Mouse (Mus musculus): ENCODE measurements around the gene Acbd3.

Acbd3 gene

DNA sequence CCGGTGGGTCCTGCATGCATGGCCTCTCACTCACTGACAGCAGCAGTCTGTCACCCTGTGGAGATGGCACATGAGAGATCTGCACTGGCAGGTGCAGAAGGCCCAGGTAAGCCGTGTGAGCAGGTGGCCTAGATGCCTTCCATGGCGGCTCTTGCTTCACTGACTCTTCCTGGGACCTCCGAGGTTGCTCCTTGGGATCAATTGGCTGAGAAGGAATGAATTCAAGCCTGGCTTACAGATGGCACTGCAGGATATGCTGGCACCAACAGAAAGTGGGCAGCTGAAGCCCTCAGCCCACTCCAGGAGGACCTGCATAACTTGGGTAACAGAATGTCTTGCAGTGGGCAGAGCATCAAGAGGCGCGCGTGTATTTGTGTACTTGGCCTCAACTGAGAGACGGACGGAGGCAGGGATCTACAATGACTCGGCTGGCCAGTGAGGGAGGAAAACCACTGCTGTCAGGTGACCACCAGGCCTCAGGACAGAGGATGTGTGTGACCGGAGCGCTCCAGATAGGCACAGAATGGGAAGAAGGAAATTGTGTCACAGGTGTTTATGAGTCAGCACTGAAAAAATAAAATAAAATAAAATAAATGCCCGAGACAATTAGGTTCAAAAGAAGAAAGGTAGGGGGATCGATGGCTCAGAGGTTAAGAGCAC, 66.1 kb downstream of the Acbd3 start:
- no peak for DNase-seq

DNA sequence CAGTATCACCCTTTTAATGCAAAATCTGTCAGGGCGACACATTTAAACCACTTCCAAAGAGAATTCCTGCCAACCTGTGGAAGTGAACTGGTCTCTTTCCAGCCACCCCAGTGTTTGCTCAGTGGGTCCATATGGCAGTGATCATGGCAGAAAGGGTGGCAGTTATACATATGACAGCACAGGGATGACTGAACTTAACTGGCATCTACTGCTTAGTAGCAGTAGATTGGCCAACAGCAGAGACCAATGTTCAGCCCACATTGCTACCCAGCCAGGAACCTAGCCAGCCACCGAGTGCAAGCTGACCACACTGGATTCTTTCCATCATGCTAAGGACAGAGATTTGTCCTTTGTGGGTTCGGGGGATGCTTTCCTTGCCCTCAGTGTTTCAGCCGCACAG, 67.0 kb downstream of the Acbd3 start:
- no peak for DNase-seq

DNA sequence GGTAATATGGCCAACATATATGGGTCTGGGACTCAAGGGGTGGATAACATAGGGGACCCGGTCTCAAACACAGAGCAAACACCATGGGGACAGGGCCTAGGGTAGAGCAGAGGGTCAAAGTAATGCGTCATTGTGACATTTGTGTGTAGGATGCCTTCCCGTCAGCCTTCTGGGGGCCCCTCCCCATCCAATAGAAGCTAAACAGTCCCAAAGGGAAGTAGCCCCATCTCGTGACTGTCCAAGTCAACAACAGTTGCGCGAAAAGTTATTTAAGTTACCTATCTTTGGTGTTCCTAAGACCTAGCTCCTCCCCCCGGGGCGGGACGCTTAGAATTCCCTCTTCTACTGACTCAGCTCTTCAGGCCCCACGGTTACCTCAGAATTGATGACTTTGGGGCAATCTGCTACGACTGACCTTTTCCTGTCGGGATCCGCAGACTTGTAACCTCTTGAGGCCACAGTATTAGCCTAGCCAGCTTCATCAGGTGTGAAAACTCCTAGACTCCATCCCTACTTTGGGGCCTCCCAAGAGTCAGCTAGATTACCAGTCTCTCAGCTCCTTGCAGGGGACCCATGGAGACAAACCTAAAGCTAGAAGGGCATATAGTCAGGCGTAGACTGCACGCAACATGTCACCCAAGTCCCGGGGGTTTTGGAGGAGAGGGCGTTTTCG, 67.7 kb downstream of the Acbd3 start:
- peak; percentile 47 for DNase-seq

DNA sequence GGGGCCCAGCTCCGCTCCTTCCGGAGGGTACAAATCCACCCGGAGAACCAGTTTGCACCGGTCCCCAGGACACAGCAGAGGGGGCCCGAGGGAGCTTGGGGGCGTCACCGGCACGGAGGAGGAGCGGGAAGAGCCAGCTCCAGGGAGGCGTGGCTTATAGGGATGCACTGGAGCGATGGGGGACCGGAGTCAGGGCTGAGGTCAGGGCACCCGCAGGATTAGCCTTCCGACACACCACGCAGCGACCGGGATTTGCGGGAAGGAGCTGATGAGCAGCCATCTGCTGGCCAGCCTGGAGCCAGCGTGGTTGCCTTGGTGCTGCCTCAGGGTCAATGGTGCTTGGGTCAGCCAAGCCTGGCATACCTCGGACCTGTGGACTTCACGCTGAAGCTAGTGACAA, 68.3 kb downstream of the Acbd3 start:
- DNase-seq: peak; percentile 30

DNA sequence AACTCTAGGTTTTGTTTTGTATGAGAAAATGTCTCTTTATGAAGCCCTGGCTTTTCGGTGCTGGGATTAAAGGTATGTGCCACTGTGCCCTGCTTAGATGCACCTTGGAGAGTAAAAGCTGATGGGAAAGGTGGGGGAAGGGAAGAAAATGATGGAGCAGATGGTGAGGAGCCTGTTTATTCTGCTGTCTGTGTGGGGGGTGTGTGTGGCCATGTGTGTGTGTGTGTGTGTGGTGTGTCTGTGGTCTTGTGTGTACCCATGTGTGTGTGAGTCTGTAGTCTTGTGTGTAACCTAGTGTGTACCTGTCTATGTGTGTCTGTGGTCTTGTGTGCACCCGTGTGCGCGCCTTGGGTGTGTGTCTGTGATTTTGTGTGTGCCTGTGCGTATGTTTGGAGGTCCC, 72.8 kb downstream of the Acbd3 start:
- DNase-seq: no peak

DNA sequence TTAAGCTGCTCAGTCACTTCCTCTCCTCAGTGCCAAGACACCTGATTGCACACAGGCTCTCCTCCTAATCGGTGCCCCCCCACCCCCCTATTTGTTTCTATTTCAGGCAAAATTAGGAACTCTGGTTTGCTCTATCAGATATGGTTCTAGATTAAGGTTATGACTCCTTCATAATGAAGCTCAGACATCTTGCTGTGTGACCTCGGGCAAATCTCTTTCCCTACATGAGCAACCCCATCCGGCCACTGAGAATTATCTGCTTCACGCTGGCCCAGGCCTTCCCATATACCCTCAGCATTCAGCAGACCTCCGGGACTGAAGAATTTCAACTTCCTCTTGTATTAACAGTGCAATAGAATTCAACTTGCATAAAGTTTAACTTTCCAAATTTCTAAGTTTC, 73.4 kb downstream of the Acbd3 start:
- DNase-seq: no peak

DNA sequence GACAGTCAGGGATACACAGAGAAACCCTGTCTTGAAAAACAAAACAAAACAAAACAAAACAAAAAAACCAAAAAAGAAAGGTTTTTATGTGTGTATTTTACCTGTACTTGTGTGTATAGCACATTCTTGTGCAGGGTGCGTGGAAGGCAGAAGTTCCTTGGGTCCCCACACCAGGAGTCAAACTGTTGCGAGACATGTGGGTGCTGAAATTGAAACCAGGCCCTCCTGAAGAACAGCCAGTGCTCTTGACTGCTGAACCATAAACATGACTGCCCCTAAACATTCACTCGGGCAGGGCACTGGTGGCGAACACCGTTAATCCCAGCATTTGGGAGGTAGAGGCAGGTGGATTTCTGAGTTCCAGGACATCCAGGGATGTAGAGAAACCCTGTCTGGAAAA, 74.2 kb downstream of the Acbd3 start:
- DNase-seq: no peak

DNA sequence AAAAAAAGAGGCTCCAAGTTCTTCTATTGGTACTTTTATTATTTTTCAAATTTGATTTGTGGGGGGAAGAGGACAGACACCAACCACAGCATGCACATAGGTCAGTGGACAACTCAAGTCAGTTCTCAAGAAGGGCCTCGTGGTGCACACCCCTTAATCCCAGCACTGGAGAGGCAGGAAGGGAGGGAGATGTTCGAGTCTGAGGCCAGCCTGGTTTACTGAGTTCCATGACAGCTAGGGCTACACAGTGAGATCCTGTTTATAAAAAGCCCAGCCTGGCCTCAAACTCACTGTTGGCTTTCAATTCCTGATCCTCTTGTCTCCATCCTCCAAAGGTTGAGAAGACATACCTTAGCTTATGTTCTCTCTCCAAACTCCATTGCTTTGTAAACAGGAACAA, 75.0 kb downstream of the Acbd3 start:
- DNase-seq: no peak

DNA sequence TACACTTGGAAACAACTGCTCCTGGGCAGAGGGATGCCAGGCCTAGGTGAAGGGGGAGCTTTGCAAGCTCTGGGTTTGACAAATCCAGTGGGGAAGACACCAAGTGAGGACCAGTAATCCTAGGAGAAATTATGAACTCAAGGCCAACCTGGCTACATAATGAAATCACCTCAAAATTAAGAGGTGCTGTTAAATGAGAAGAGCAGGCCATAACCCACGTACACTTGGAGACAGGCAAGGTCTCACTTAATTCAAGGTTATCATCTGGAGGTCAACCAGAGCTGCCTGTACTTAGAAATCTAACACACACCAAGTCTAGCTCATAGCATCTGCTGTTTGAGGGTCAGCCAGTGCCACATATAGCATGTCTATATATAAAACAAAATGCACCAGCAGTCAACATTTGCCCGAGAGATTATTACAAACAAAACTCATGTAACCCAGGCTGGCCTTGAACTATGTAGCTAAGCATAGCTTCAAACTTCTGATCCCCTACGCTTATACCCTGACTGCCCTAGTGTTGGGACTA, 75.7 kb downstream of the Acbd3 start:
- DNase-seq: no peak

Measured in kidney, adult 18-20 months (tissue).